ENCODE assay signal across 7 mouse cellular contexts in the genomic region with DNA sequence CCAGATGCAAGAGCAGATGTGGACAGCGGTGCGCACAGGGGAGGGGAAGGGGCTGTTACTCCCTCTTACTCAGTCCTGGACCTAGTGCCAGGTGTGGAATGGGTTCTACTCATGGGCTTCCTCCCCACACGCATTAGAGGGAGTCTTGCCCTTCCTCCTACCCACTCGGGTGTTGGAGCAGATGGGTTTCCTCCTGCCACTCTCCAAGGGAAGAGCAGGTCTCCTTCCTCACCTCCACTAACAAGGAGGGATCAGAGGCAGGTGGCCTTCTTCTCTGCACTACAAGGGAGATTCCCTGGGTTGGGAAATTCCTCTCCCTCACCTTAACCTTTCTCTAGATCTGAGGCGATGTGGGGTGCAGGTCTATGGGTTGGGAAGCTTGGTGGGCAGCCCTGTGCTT. TPM values are rescaled to one million over a fixed set of nuclear protein-coding genes. Genes with fewer than 3 reads are reported as not detected.
DNase-seq lines count a peak whose midpoint lies in the region; ATAC-seq and TF ChIP-seq lines count a peak whose summit lies in the region.

No protein-coding gene starts in this region.

- peak overlapping the region; percentile 98 for H3K4me2 ChIP-seq in forebrain, embryonic 13.5 days
- H3K4me2 ChIP-seq in liver, embryonic 11.5 days, result peak overlapping the region; percentile 97
- peak overlapping the region; percentile 94 for H3K4me2 ChIP-seq in stomach, postnatal 0 days (replicated peaks; ENCODE audit: low read depth)

- H3K4me1 ChIP-seq in forebrain, embryonic 13.5 days, result peaks cover 40% of the 10 kb centered on the region
- peaks cover 13% of the 10 kb centered on the region for H3K4me1 ChIP-seq in liver, embryonic 11.5 days (replicated peaks; ENCODE audit: control insufficient read depth, insufficient read depth, low read length)
- H3K4me1 ChIP-seq in stomach, postnatal 0 days (replicated peaks; ENCODE audit: control insufficient read depth, insufficient read depth), result peaks cover 9% of the 10 kb centered on the region

- H3K4me3 ChIP-seq in forebrain, embryonic 13.5 days, result peak overlapping the region; percentile 92
- peak overlapping the region; percentile 97 for H3K4me3 ChIP-seq in liver, embryonic 11.5 days (ENCODE audit: low read depth, low read length)
- peak overlapping the region; percentile 94 for H3K4me3 ChIP-seq in stomach, postnatal 0 days (ENCODE audit: low read depth, low read length)

- H3K9ac ChIP-seq in forebrain, embryonic 13.5 days, result peak overlapping the region; percentile 98
- H3K9ac ChIP-seq in liver, embryonic 11.5 days (ENCODE audit: low read depth, low read length), result peak overlapping the region; percentile 93
- peak overlapping the region; percentile 96 for H3K9ac ChIP-seq in stomach, postnatal 0 days (ENCODE audit: low read length)

- ATAC-seq in forebrain, embryonic 13.5 days, result no peak
- ATAC-seq in liver, embryonic 11.5 days (replicated peaks; ENCODE audit: low FRiP score), result no peak
- ATAC-seq in stomach, postnatal 0 days (ENCODE audit: low FRiP score, low TSS enrichment), result peak; percentile 15; the same call in 1 of the 2 replicates

- H3K27ac ChIP-seq in forebrain, embryonic 13.5 days, result no peak overlapping the region
- H3K27ac ChIP-seq in liver, embryonic 11.5 days (ENCODE audit: low read depth, low read length), result no peak overlapping the region
- H3K27ac ChIP-seq in stomach, postnatal 0 days (replicated peaks), result no peak overlapping the region

- no peaks in the 10 kb centered on the region for H3K9me3 ChIP-seq in forebrain, embryonic 13.5 days (replicated peaks)
- no peaks in the 10 kb centered on the region for H3K9me3 ChIP-seq in liver, embryonic 11.5 days (ENCODE audit: control insufficient read depth, low read length)
- H3K9me3 ChIP-seq in stomach, postnatal 0 days (ENCODE audit: control insufficient read depth, low read length), result no peaks in the 10 kb centered on the region

- no peaks in the 10 kb centered on the region for H3K36me3 ChIP-seq in forebrain, embryonic 13.5 days (ENCODE audit: poor library complexity, severe bottlenecking)
- no peaks in the 10 kb centered on the region for H3K36me3 ChIP-seq in liver, embryonic 11.5 days (ENCODE audit: control insufficient read depth, insufficient read depth, low read length)
- no peaks in the 10 kb centered on the region for H3K36me3 ChIP-seq in stomach, postnatal 0 days (ENCODE audit: control insufficient read depth, insufficient read depth, low read length)

- no peaks in the 10 kb centered on the region; the same call in 1 of the 2 replicates for H3K27me3 ChIP-seq in forebrain, embryonic 13.5 days
- no peaks in the 10 kb centered on the region for H3K27me3 ChIP-seq in liver, embryonic 11.5 days (replicated peaks; ENCODE audit: control insufficient read depth, insufficient read depth, low read length)
- no peaks in the 10 kb centered on the region for H3K27me3 ChIP-seq in stomach, postnatal 0 days (ENCODE audit: control insufficient read depth, insufficient read depth, low read length)

- peak; percentile 6 for DNase-seq in right cerebral cortex, postnatal 4 days
- DNase-seq in right cerebral cortex, postnatal 10 days (ENCODE audit: low spot score in 2 of 2), result no peak
- no peak for DNase-seq in liver, embryonic 11.5 days (ENCODE audit: low spot score)
- no peak for DNase-seq in stomach, postnatal 0 days (ENCODE audit: low spot score)
- no peak for DNase-seq in right cerebral cortex, adult 18-20 months
- DNase-seq in gastrocnemius, postnatal 4 days (ENCODE audit: low spot score in 2 of 2), result no peak

- TF ChIP-seq CTCF in stomach, postnatal 0 days (IDR thresholded peaks at IDR 0.05; ENCODE audit: low read depth), result no peak

- WGBS in forebrain, embryonic 13.5 days, result 24% methylated on average over 5 of the region's 5 CpGs
- 13% methylated on average over 5 of the region's 5 CpGs for WGBS in liver, embryonic 11.5 days
- 10% methylated on average over 4 of the region's 5 CpGs for WGBS in stomach, postnatal 0 days

- no peak for TF ChIP-seq EP300 in stomach, postnatal 0 days (optimal IDR thresholded peaks at IDR 0.05)

RNA-seq across cellular contexts. Expression of gene Glt1d1, which starts 15.9 kb away (rescaled TPM):
- polyA plus RNA-seq in forebrain, embryonic 13.5 days (2015; fragmentation: Nextera tagmentation; extraction: Ambion mirVana), result 1.1 and 1.3 TPM in 2 replicates
- 0.10 and 0.67 TPM in 2 replicates for polyA plus RNA-seq in liver, embryonic 11.5 days (2014; fragmentation: Nextera tagmentation; extraction: Ambion mirVana)
- polyA plus RNA-seq in stomach, postnatal 0 days (2015; fragmentation: Nextera tagmentation; extraction: Ambion mirVana), result 0.40 and 0.77 TPM in 2 replicates
- not detected for total RNA-seq in gastrocnemius, postnatal 4 days (2021)

RNA-seq across cellular contexts. Expression of gene Slc15a4, which starts 16.5 kb away (rescaled TPM):
- 21.2 and 22.4 TPM in 2 replicates for polyA plus RNA-seq in forebrain, embryonic 13.5 days (2015; fragmentation: Nextera tagmentation; extraction: Ambion mirVana)
- polyA plus RNA-seq in liver, embryonic 11.5 days (2014; fragmentation: Nextera tagmentation; extraction: Ambion mirVana), result 17.6 and 20.1 TPM in 2 replicates
- 10.6 and 11.0 TPM in 2 replicates for polyA plus RNA-seq in stomach, postnatal 0 days (2015; fragmentation: Nextera tagmentation; extraction: Ambion mirVana)
- 10 to 100 TPM; 14.3 to 20.1 TPM for total RNA-seq in gastrocnemius, postnatal 4 days (2021)
